Mouse (Mus musculus) ES-Bruce4 (cell line): ENCODE data around the gene Gm36176.

ENCODE experiments used
- CTCF ChIP-seq: IDR thresholded peaks from one replicate; pipeline ENCODE4 v1.8.1; 2011; ENCODE audit warnings: low read depth, low read length
- EP300 ChIP-seq: IDR thresholded peaks from 2 replicates; pipeline ENCODE4 v1.6.1; 2011; ENCODE audit warnings: low read depth, low read length; ENCODE audit not compliant: insufficient read depth

DNA sequence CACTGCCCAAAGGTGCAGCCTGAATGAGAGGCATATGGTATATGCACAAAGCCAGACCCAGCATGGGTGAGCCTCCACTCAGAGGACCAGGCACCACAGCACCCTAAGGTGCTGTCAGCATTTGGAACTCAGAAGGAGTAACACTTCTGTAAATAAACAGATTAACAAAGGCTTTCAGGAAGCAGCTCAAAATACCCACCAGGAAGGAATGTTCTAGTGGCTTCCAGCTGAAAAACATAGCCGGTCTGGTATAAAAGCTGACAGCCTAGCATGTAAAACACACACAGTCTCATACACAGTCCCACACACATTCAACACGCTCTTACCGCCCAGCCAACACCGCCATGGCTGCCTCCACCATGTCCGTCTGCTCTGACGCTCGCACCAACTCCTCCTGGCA, 15.1 kb downstream of the Gm36176 start, which contains the start of gene Gm3285:
- TF ChIP-seq CTCF (no peak), EP300 (no peak)
